Mouse (Mus musculus) embryonic facial prominence, embryonic 11.5 days (tissue): ENCODE results near the gene Sik1. TPM values are rescaled to one million over a fixed set of nuclear protein-coding genes. Genes with fewer than 3 reads are reported as not detected.

Source experiments
- ATAC-seq: fragments of 200-750 bp; cut with Nextera tagmentation; replicated peaks from 2 replicates; pipeline ENCODE4 v1.8.0; 2017; ENCODE audit warnings: low read depth; ENCODE audit not compliant: insufficient number of reproducible peaks, low FRiP score, low TSS enrichment
- DNase-seq: peaks from one replicate; pipeline ENCODE4 v3.0.0-alpha.2; 2015; ENCODE audit warnings: low spot score
- H3K27ac ChIP-seq: fragments of 300-500 bp; sonication (generic); replicated peaks from 2 replicates; pipeline ENCODE4 v1.5.1; 2014; ENCODE audit warnings: mild to moderate bottlenecking, low read depth, low read length, control low read depth
- H3K27me3 ChIP-seq: fragments of 300-500 bp; sonication (generic); 2 replicates; pipeline ENCODE4 v1.6.1; 2014; ENCODE audit warnings: mild to moderate bottlenecking, low read length, moderate library complexity, mixed read lengths; ENCODE audit not compliant: control insufficient read depth, insufficient read depth
- H3K36me3 ChIP-seq: fragments of 300-500 bp; sonication (generic); replicated peaks from 2 replicates; pipeline ENCODE4 v1.6.1; 2014; ENCODE audit warnings: low read depth, mild to moderate bottlenecking, low read length, moderate library complexity, mixed read lengths; ENCODE audit not compliant: control insufficient read depth, insufficient read depth
- H3K4me1 ChIP-seq: fragments of 300-500 bp; sonication (generic); 2 replicates; pipeline ENCODE4 v1.6.1; 2014; ENCODE audit warnings: low read length, mixed read lengths; ENCODE audit not compliant: control insufficient read depth, insufficient read depth
- H3K4me2 ChIP-seq: fragments of 300-500 bp; sonication (generic); 2 replicates; pipeline ENCODE4 v1.6.1; 2014; ENCODE audit warnings: low read depth, mild to moderate bottlenecking, control low read depth, low read length, moderate library complexity
- H3K4me3 ChIP-seq: fragments of 300-500 bp; sonication (generic); 2 replicates; pipeline ENCODE4 v1.5.1; 2014; ENCODE audit warnings: low read depth, low read length, control low read depth
- H3K9ac ChIP-seq: fragments of 300-500 bp; sonication (generic); replicated peaks from 2 replicates; pipeline ENCODE4 v1.6.1; 2014; ENCODE audit warnings: mild to moderate bottlenecking, control low read depth, low read length
- H3K9me3 ChIP-seq: fragments of 300-500 bp; sonication (generic); replicated peaks from 2 replicates; pipeline ENCODE4 v1.6.1; 2016; ENCODE audit warnings: mild to moderate bottlenecking, low read length, inconsistent platforms, mixed read lengths; ENCODE audit not compliant: control insufficient read depth
- WGBS: fragments of 180-500 bp; shearing (Covaris S2); extraction: QIAGEN DNeasy Blood & Tissue Kit; methylation state at CpG from one replicate; pipeline ENCODE4 v1.1.7; 2014; 5-methylcytosine and 5-hydroxymethylcytosine counted together
- polyA plus RNA-seq: library from polyadenylated mRNA; unstranded; fragments of >200 nt; fragmentation: Nextera tagmentation; extraction: Ambion mirVana; gene quantifications from 2 replicates; pipeline ENCODE4 v1.2.1, GENCODE M21; 2014

The Sik1 gene
- polyA plus RNA-seq, 1 experiment from 2014 or later: 10.5 TPM

DNA sequence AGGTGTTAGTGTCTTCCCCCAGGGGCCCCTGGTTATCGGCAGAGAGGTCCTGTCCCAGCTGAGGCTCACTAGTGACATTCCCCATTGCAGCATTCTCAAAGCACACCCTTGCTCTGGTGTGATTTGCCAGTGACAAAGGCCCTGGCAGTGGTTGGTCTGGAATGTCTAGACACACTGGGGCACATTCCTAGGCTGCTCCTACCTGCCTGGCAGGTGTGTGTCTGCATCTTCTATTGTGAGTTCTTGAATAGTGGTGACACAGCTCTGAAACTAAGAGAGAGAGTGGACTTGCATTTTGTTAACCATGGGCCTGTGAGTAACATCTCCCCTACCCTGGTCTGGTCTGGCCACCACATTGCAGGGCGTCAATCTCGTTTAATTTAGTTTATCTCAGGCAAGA lies 41.1 kb upstream of the Sik1 start:
- H3K9me3 ChIP-seq: no peaks in the 10 kb centered on the region
- 71% methylated on average over 3 of the region's 3 CpGs for WGBS
- H3K27ac ChIP-seq: no peak overlapping the region
- no peak overlapping the region for H3K9ac ChIP-seq
- no peaks in the 10 kb centered on the region for H3K4me1 ChIP-seq
- no peak for ATAC-seq
- no peak for DNase-seq
- H3K27me3 ChIP-seq: no peaks in the 10 kb centered on the region
- no peak overlapping the region for H3K4me3 ChIP-seq
- no peaks in the 10 kb centered on the region for H3K36me3 ChIP-seq
- H3K4me2 ChIP-seq: no peak overlapping the region

DNA sequence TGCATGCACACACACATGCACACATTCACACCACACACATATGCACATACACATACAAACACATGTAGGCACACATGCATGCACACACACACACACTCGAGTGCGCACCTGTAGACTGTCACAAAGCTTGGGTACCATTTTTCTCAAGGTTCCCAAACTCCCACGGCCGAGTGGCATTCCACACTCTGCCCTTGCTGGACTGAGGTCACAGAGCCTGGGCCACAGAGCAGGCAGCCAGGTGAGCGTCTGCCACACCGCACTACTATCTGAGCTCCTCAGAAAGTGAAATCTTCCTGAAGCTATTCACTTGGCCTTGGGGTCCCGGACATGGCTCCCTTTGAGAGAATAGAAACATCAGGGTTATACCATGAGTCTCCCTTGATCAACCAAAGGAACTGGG lies 40.7 kb upstream of the Sik1 start:
- 88% methylated on average over 7 of the region's 7 CpGs for WGBS
- Histone ChIP-seq H3K4me2 (no peak overlapping the region), H3K27me3 (no peaks in the 10 kb centered on the region), H3K4me3 (no peak overlapping the region), H3K9me3 (no peaks in the 10 kb centered on the region), H3K27ac (no peak overlapping the region), H3K4me1 (no peaks in the 10 kb centered on the region), H3K9ac (no peak overlapping the region), H3K36me3 (no peaks in the 10 kb centered on the region)
- DNase-seq (no peak), ATAC-seq (no peak)

DNA sequence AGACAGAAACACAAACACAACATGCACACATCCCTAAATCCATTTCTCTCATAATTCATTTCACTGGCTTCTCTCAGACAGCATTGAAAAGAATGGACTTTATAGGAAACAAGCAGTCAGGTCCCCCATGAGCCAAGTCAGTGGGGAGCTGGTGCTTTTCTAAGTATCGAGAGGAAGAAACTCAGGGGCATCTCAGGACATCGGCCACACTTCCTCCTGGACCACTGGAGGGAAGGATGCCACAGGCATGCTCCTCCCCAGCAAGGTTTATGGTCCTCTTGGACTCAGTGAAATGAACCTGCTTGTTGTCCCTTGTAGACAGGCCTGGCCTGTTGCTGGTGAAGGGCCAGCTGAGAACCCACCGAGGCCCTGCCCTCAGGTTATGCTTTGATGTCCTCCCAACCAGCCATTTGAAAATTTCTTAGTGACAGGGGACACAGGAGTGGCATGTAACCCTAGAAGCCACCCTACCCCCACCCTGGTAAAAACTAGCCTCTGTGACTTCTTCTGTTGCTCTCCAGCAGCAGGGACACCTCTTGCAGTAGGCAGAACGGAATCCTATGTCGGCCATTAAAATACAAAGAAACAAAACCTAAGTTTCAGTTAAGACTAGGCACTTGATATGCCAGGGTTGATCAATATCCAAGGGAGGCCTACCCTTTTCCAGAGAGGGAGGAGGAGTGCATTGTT lies 37.9 kb upstream of the Sik1 start:
- WGBS: 74% methylated on average over 5 of the region's 5 CpGs
- no peak for DNase-seq

DNA sequence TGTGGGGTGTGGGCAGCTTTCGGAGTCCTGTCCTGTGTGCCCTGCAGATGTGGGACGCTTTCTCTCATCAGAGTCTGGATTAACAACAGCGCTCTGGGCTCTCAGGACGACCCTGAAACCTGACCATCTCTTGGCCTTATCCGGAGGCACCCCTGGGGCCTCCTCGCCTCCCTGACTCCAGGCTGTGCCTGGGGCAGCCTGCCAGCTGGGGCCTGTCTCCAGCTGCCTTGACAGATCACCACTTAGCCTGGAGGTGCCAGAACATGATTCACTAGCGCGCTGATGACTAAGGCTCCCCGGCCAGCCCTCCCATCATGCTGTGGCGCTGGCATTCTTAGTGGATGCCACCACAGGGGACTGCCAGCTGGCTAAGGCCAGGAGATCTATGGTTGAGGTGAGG lies 37.1 kb upstream of the Sik1 start:
- H3K4me3 ChIP-seq: no peak overlapping the region
- no peak overlapping the region for H3K9ac ChIP-seq
- H3K36me3 ChIP-seq: no peaks in the 10 kb centered on the region
- ATAC-seq (0 out of 2 replicates have a peak, but pooled peaks have one; percentile 50), DNase-seq (peak; percentile 42)
- no peak overlapping the region for H3K27ac ChIP-seq
- H3K4me1 ChIP-seq: no peaks in the 10 kb centered on the region
- no peaks in the 10 kb centered on the region for H3K9me3 ChIP-seq
- no peaks in the 10 kb centered on the region for H3K27me3 ChIP-seq
- H3K4me2 ChIP-seq: no peak overlapping the region
- WGBS: 32% methylated on average over 10 of the region's 10 CpGs

More for the DNA sequence above, 37.9 kb upstream of the Sik1 start:
- H3K4me3 ChIP-seq: no peak overlapping the region
- no peak overlapping the region for H3K4me2 ChIP-seq
- no peak for ATAC-seq
- no peaks in the 10 kb centered on the region for H3K27me3 ChIP-seq
- no peak overlapping the region for H3K27ac ChIP-seq
- no peak overlapping the region for H3K9ac ChIP-seq
- H3K9me3 ChIP-seq: no peaks in the 10 kb centered on the region
- H3K4me1 ChIP-seq: no peaks in the 10 kb centered on the region
- H3K36me3 ChIP-seq: no peaks in the 10 kb centered on the region

DNA sequence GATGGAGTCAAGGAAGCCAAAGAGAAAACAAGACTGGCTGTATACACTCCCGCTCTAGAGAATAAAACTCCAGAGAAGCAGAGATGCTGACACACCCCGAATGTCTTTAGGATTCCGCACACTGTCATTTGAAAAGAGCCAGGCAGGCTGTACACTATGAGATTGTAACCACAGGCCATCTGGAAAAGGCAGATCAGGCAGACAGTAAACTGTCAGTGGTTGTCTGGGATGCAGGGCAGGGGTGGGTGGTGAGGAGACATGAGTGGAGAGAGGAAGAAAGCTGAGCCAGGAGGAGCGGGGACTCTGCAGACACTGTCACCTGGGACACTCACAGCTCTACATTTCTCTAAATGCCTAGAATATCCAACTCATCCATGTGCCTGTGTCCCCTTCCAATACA lies 36.3 kb upstream of the Sik1 start:
- DNase-seq (no peak), ATAC-seq (no peak)
- H3K4me1 ChIP-seq: no peaks in the 10 kb centered on the region
- H3K9me3 ChIP-seq: no peaks in the 10 kb centered on the region
- H3K9ac ChIP-seq: no peak overlapping the region
- no peaks in the 10 kb centered on the region for H3K36me3 ChIP-seq
- H3K4me2 ChIP-seq: no peak overlapping the region
- H3K27me3 ChIP-seq: no peaks in the 10 kb centered on the region
- H3K4me3 ChIP-seq: no peak overlapping the region
- WGBS: 76% methylated on average over 4 of the region's 4 CpGs
- H3K27ac ChIP-seq: no peak overlapping the region

DNA sequence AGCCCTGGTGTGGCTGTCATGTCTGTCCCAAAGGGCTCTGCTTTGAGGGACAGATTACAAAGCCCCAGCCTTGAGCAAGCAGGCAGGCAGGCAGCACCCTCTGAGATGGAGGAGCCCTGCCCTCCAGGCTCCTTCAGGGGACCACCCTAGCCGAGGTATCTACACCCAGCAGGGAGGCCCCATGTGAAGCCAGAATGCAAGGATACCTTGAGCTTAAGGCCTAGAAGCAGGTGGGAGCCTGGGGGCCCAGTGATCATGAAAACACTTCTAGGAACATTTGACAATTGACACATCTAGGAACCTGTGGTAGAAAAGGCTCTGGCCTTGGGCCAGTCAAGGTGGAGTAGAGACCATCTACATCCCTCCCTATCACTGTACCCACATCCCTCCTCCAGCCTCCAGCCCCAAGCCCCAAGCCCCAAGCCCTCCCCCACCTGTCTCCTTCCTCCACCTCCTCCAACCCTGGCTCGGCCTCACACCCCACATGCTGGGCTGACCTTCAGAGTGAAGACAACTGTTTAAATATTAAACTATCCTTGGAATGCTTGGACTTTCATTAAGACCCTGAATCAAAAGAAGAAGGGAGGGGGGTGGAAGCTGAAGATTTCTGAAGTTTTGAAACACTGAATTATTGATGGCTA lies 34.8 kb upstream of the Sik1 start:
- H3K27ac ChIP-seq: no peak overlapping the region

DNA sequence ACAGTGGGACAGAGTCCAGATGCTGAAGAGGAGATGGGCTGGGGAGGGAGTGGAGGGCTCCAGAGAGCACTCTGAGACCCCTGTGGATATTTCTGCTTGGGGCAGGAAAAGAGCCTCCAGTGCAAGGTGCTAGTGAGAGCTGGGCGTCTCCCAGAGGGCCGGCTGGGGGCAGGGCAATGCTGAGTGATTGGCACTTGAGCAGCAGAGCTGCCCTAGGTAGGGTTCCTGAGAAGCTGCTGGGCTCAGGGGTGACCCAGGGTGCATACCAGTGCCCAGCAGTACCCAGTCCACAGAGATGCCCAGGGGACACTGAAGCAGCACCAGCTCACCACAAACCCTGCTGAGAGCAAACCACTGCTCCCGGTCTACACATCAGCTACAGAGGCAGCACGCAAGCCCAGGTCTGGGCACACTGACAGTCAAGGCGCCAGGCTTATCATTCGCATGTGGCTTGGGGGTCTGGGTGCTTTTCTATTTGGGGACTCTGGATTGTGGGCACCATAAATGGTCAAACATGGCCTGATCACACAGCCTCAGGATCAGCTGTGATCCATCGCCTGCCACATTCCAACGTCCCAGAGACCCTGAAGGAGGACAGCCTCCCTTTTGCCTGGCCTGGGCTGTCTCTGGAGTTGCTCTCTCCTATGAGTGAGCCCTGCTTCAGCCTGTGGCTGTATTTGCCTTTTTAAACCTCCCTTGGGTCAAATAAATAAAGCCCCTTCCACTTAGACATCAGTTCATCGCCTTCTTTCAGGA lies 34.0 kb upstream of the Sik1 start:
- no peak overlapping the region for H3K4me3 ChIP-seq
- no peak overlapping the region for H3K27ac ChIP-seq
- ATAC-seq (no peak), DNase-seq (no peak)
- H3K9me3 ChIP-seq: no peaks in the 10 kb centered on the region
- H3K27me3 ChIP-seq: no peaks in the 10 kb centered on the region
- WGBS: 69% methylated on average over 9 of the region's 9 CpGs
- H3K4me2 ChIP-seq: no peak overlapping the region
- H3K9ac ChIP-seq: no peak overlapping the region
- H3K4me1 ChIP-seq: no peaks in the 10 kb centered on the region
- no peaks in the 10 kb centered on the region for H3K36me3 ChIP-seq

More for the DNA sequence above, 34.8 kb upstream of the Sik1 start:
- 54% methylated on average over 2 of the region's 2 CpGs for WGBS
- H3K27me3 ChIP-seq: no peaks in the 10 kb centered on the region
- DNase-seq (no peak), ATAC-seq (no peak)
- no peaks in the 10 kb centered on the region for H3K9me3 ChIP-seq
- H3K4me2 ChIP-seq: no peak overlapping the region
- H3K9ac ChIP-seq: no peak overlapping the region
- no peaks in the 10 kb centered on the region for H3K36me3 ChIP-seq
- no peak overlapping the region for H3K4me3 ChIP-seq
- H3K4me1 ChIP-seq: no peaks in the 10 kb centered on the region

DNA sequence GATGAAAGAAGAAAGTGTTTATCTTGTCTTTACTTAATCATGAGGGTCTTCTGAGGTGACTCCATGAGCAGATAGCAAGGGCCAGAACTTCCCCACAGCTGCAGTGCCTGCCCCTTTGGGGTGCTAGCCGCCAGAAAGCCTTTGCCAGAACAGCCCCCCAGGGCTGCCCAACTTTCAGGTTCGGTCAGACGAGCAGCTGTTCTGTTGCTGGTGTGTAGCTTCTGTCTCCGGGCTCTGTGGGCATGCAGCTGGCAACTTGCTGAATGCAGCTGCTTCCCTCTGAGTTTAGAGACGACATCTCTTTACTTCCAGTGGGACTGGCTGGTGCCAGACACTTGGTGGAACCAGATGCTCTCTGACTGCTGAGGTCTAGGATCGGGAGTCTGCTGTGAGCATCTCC lies 32.9 kb upstream of the Sik1 start:
- Histone ChIP-seq H3K27me3 (no peaks in the 10 kb centered on the region), H3K27ac (no peak overlapping the region), H3K4me1 (no peaks in the 10 kb centered on the region), H3K9me3 (no peaks in the 10 kb centered on the region), H3K36me3 (no peaks in the 10 kb centered on the region), H3K4me2 (no peak overlapping the region), H3K9ac (no peak overlapping the region), H3K4me3 (no peak overlapping the region)
- 54% methylated on average over 6 of the region's 6 CpGs for WGBS
- DNase-seq: no peak
- ATAC-seq: no peak
